Mouse (Mus musculus) forebrain, embryonic 13.5 days (tissue): Measurements from ENCODE around the gene Smok3c. TPM values are rescaled to one million over a fixed set of nuclear protein-coding genes. Genes with fewer than 3 reads are reported as not detected.
"Not testable (repeated sequence)": the region's sequence is repeated elsewhere in the genome, so short reads cannot be mapped to it uniquely, and the experiment has no call there.

ENCODE experiments used
- ATAC-seq: fragments of 200-750 bp; cut with Nextera tagmentation; 2 replicates; pipeline ENCODE4 v1.8.0; 2017
- H3K27ac ChIP-seq: fragments of 300-500 bp; sonication (generic); 2 replicates; pipeline ENCODE4 v1.5.1; 2015; ENCODE audit warnings: inconsistent platforms, mild to moderate bottlenecking, moderate library complexity
- H3K27me3 ChIP-seq: fragments of 300-500 bp; sonication (generic); 2 replicates; pipeline ENCODE4 v1.6.1; 2015; ENCODE audit warnings: mild to moderate bottlenecking, inconsistent platforms
- H3K36me3 ChIP-seq: fragments of 300-500 bp; sonication (generic); 2 replicates; pipeline ENCODE4 v1.6.1; 2015; ENCODE audit warnings: mild to moderate bottlenecking, inconsistent platforms; ENCODE audit not compliant: poor library complexity, severe bottlenecking
- H3K4me1 ChIP-seq: fragments of 300-500 bp; sonication (generic); 2 replicates; pipeline ENCODE4 v1.6.1; 2015; ENCODE audit warnings: inconsistent platforms
- H3K4me2 ChIP-seq: fragments of 300-500 bp; sonication (generic); 2 replicates; pipeline ENCODE4 v1.6.1; 2015; ENCODE audit warnings: inconsistent platforms, mild to moderate bottlenecking, moderate library complexity
- H3K4me3 ChIP-seq: fragments of 300-500 bp; sonication (generic); 2 replicates; pipeline ENCODE4 v1.5.1; 2015; ENCODE audit warnings: mild to moderate bottlenecking, inconsistent platforms
- H3K9ac ChIP-seq: fragments of 300-500 bp; sonication (generic); 2 replicates; pipeline ENCODE4 v1.6.1; 2015; ENCODE audit warnings: mild to moderate bottlenecking, inconsistent platforms
- H3K9me3 ChIP-seq: fragments of 300-500 bp; sonication (generic); replicated peaks from 2 replicates; pipeline ENCODE4 v1.6.1; 2016; ENCODE audit warnings: inconsistent platforms
- WGBS: fragments of 180-500 bp; shearing (Covaris S2); methylation state at CpG from one replicate; pipeline ENCODE4 v1.1.7; 2015; 5-methylcytosine and 5-hydroxymethylcytosine counted together
- polyA plus RNA-seq: library from polyadenylated mRNA; unstranded; fragments of >200 nt; fragmentation: Nextera tagmentation; extraction: Ambion mirVana; gene quantifications from 2 replicates; pipeline ENCODE4 v1.2.1, GENCODE M21; 2015

Smok3c gene
- not detected in 2 replicates for polyA plus RNA-seq

GRCm38 (mm10) chr5:138052894-138053293 lies at the start of gene Smok3c:
Smok3c (plus strand) TSS chr5:138053194.
- H3K4me3 ChIP-seq, ATAC-seq, H3K9ac ChIP-seq, H3K36me3 ChIP-seq, H3K4me1 ChIP-seq, H3K4me2 ChIP-seq, H3K9me3 ChIP-seq, H3K27ac ChIP-seq, H3K27me3 ChIP-seq: not testable (repeated sequence)
- WGBS, result no CpG with 5 or more reads among the region's 5 CpGs

- no peaks in the 10 kb centered on the region for H3K4me1 ChIP-seq
- H3K9ac ChIP-seq, result no peak overlapping the region
- 91% methylated on average over 5 of the region's 5 CpGs for WGBS
- H3K27me3 ChIP-seq, result no peaks in the 10 kb centered on the region
- H3K9me3 ChIP-seq, result 0 out of 2 replicates have a peak, but pooled peaks cover 5% of the 10 kb centered on the region
- H3K4me2 ChIP-seq, result no peak overlapping the region
- no peak overlapping the region for H3K27ac ChIP-seq
- ATAC-seq, result no peak
- H3K36me3 ChIP-seq, result no peaks in the 10 kb centered on the region
- H3K4me3 ChIP-seq, result no peak overlapping the region
These were observed 43.6 kb upstream of the Smok3c start for GRCm38 (mm10) chr5:138009437-138009836.

GRCm38 (mm10) chr5:138012382-138012781 lies 40.6 kb upstream of the Smok3c start:
- H3K4me2 ChIP-seq, result no peak overlapping the region
- no peak overlapping the region for H3K4me3 ChIP-seq
- H3K9me3 ChIP-seq, result no peaks in the 10 kb centered on the region
- 95% methylated on average over 5 of the region's 5 CpGs for WGBS
- ATAC-seq, result no peak
- H3K36me3 ChIP-seq, result no peaks in the 10 kb centered on the region
- H3K27ac ChIP-seq, result no peak overlapping the region
- H3K9ac ChIP-seq, result no peak overlapping the region
- no peaks in the 10 kb centered on the region for H3K27me3 ChIP-seq
- H3K4me1 ChIP-seq, result no peaks in the 10 kb centered on the region

- Histone ChIP-seq H3K4me3 (no peak overlapping the region), H3K27me3 (no peaks in the 10 kb centered on the region), H3K9me3 (no peaks in the 10 kb centered on the region), H3K4me2 (no peak overlapping the region), H3K36me3 (no peaks in the 10 kb centered on the region), H3K27ac (no peak overlapping the region), H3K9ac (no peak overlapping the region), H3K4me1 (no peaks in the 10 kb centered on the region)
- 89% methylated on average over 2 of the region's 2 CpGs for WGBS
- ATAC-seq, result no peak
These were observed 36.5 kb upstream of the Smok3c start for GRCm38 (mm10) chr5:138016530-138016929.

- Histone ChIP-seq H3K4me2 (no peak overlapping the region), H3K4me1 (no peaks in the 10 kb centered on the region), H3K4me3 (no peak overlapping the region), H3K9me3 (no peaks in the 10 kb centered on the region), H3K36me3 (no peaks in the 10 kb centered on the region), H3K9ac (no peak overlapping the region), H3K27ac (no peak overlapping the region), H3K27me3 (no peaks in the 10 kb centered on the region)
- no peak for ATAC-seq
These were observed 36.0 kb upstream of the Smok3c start for GRCm38 (mm10) chr5:138016997-138017396.

- H3K4me3 ChIP-seq, H3K27ac ChIP-seq, H3K27me3 ChIP-seq, H3K9me3 ChIP-seq, H3K4me2 ChIP-seq, H3K4me1 ChIP-seq, H3K36me3 ChIP-seq, ATAC-seq, H3K9ac ChIP-seq: not testable (repeated sequence)
- WGBS, result 95% methylated on average over 3 of the region's 4 CpGs
These were observed 33.4 kb upstream of the Smok3c start for GRCm38 (mm10) chr5:138019577-138019976.

- H3K4me1 ChIP-seq, H3K9ac ChIP-seq, H3K4me2 ChIP-seq, H3K27me3 ChIP-seq, H3K4me3 ChIP-seq, H3K27ac ChIP-seq, ATAC-seq, H3K9me3 ChIP-seq, H3K36me3 ChIP-seq: not testable (repeated sequence)
- WGBS, result 97% methylated on average over 4 of the region's 7 CpGs
These were observed 32.0 kb upstream of the Smok3c start, which contains the start of the genes Smok3a and Smok3b for GRCm38 (mm10) chr5:138020961-138021479. Smok3a (plus strand) TSS chr5:138021261. Smok3b (plus strand) TSS chr5:138021429.

GRCm38 (mm10) chr5:138073803-138074202 lies 20.8 kb downstream of the Smok3c start:
- no peak for ATAC-seq
- Histone ChIP-seq H3K27ac (no peak overlapping the region), H3K4me2 (no peak overlapping the region), H3K9ac (no peak overlapping the region), H3K4me1 (no peaks in the 10 kb centered on the region), H3K36me3 (no peaks in the 10 kb centered on the region), H3K9me3 (no peaks in the 10 kb centered on the region), H3K27me3 (no peaks in the 10 kb centered on the region), H3K4me3 (no peak overlapping the region)
- 91% methylated on average over 4 of the region's 4 CpGs for WGBS

- no peak for ATAC-seq
These were observed 22.7 kb downstream of the Smok3c start for GRCm38 (mm10) chr5:138075684-138076083.

GRCm38 (mm10) chr5:138076148-138076547 lies 23.2 kb downstream of the Smok3c start:
- Histone ChIP-seq H3K36me3 (no peaks in the 10 kb centered on the region), H3K27ac (no peak overlapping the region), H3K4me1 (no peaks in the 10 kb centered on the region), H3K9me3 (no peaks in the 10 kb centered on the region), H3K4me2 (no peak overlapping the region), H3K27me3 (no peaks in the 10 kb centered on the region), H3K9ac (no peak overlapping the region), H3K4me3 (no peak overlapping the region)
- ATAC-seq, result no peak
- WGBS, result 63% methylated on average over 2 of the region's 2 CpGs

More at GRCm38 (mm10) chr5:138075684-138076083, 22.7 kb downstream of the Smok3c start:
- WGBS, result 82% methylated on average over 3 of the region's 3 CpGs
- Histone ChIP-seq H3K36me3 (no peaks in the 10 kb centered on the region), H3K9ac (no peak overlapping the region), H3K27ac (no peak overlapping the region), H3K4me1 (no peaks in the 10 kb centered on the region), H3K4me3 (no peak overlapping the region), H3K9me3 (no peaks in the 10 kb centered on the region), H3K27me3 (no peaks in the 10 kb centered on the region), H3K4me2 (no peak overlapping the region)

GRCm38 (mm10) chr5:138080456-138080855 lies 27.5 kb downstream of the Smok3c start:
- no peaks in the 10 kb centered on the region for H3K4me1 ChIP-seq
- WGBS, result 87% methylated on average over 5 of the region's 5 CpGs
- no peak overlapping the region for H3K4me2 ChIP-seq
- no peaks in the 10 kb centered on the region for H3K27me3 ChIP-seq
- H3K9ac ChIP-seq, result no peak overlapping the region
- ATAC-seq, result no peak
- no peak overlapping the region for H3K27ac ChIP-seq
- H3K4me3 ChIP-seq, result no peak overlapping the region
- H3K36me3 ChIP-seq, result no peaks in the 10 kb centered on the region
- no peaks in the 10 kb centered on the region for H3K9me3 ChIP-seq

- H3K9ac ChIP-seq, result no peak overlapping the region
- peaks cover 7% of the 10 kb centered on the region for H3K4me1 ChIP-seq
- no peak for ATAC-seq
- H3K4me2 ChIP-seq, result no peak overlapping the region
- no peak overlapping the region for H3K4me3 ChIP-seq
- H3K9me3 ChIP-seq, result no peaks in the 10 kb centered on the region
- WGBS, result 82% methylated on average over 9 of the region's 9 CpGs
- H3K27me3 ChIP-seq, result no peaks in the 10 kb centered on the region
- H3K36me3 ChIP-seq, result no peaks in the 10 kb centered on the region
- H3K27ac ChIP-seq, result no peak overlapping the region
These were observed 28.5 kb downstream of the Smok3c start for GRCm38 (mm10) chr5:138081446-138081845.

GRCm38 (mm10) chr5:138083318-138083900 lies 30.4 kb downstream of the Smok3c start:
- H3K9ac ChIP-seq, result no peak overlapping the region
- H3K9me3 ChIP-seq, result no peaks in the 10 kb centered on the region
- H3K4me1 ChIP-seq, result peaks cover 25% of the 10 kb centered on the region
- H3K27ac ChIP-seq, result no peak overlapping the region
- peaks cover 14% of the 10 kb centered on the region; the same call in 1 of the 2 replicates for H3K36me3 ChIP-seq
- H3K4me2 ChIP-seq, result no peak overlapping the region
- no peak for ATAC-seq
- H3K27me3 ChIP-seq, result no peaks in the 10 kb centered on the region
- H3K4me3 ChIP-seq, result no peak overlapping the region
- whole genome bisulfite sequencing, result 71% methylated on average over 2 of the region's 2 CpGs
